Mouse (Mus musculus) neural tube, embryonic 14.5 days (tissue): ENCODE data around the gene Slc13a3. TPM values are rescaled to one million over a fixed set of nuclear protein-coding genes. Genes with fewer than 3 reads are reported as not detected.
A peak's percentile ranks its signal among the peaks of the same experiment; 100 is the strongest.
"Not testable (repeated sequence)": the region's sequence is repeated elsewhere in the genome, so short reads cannot be mapped to it uniquely, and the experiment has no call there.

Experiments
- ATAC-seq: fragments of 200-750 bp; cut with Nextera tagmentation; 2 replicates; pipeline ENCODE4 v1.8.0; 2017; ENCODE audit warnings: low read depth, mild to moderate bottlenecking, moderate TSS enrichment, moderate library complexity
- H3K27ac ChIP-seq: fragments of 300-500 bp; sonication (generic); 2 replicates; pipeline ENCODE4 v1.5.1; 2014; ENCODE audit warnings: low read depth, mild to moderate bottlenecking, control low read depth, low read length, moderate library complexity, mixed read lengths
- H3K27me3 ChIP-seq: fragments of 300-500 bp; sonication (generic); 2 replicates; pipeline ENCODE4 v1.6.1; 2014; ENCODE audit warnings: low read length; ENCODE audit not compliant: control insufficient read depth, insufficient read depth
- H3K36me3 ChIP-seq: fragments of 300-500 bp; sonication (generic); 2 replicates; pipeline ENCODE4 v1.6.1; 2014; ENCODE audit warnings: low read length, mixed read lengths; ENCODE audit not compliant: control insufficient read depth, insufficient read depth
- H3K4me1 ChIP-seq: fragments of 300-500 bp; sonication (generic); 2 replicates; pipeline ENCODE4 v1.6.1; 2014; ENCODE audit warnings: low read length; ENCODE audit not compliant: control insufficient read depth, insufficient read depth
- H3K4me2 ChIP-seq: fragments of 300-500 bp; sonication (generic); 2 replicates; pipeline ENCODE4 v1.6.1; 2014; ENCODE audit warnings: mild to moderate bottlenecking, low read depth, low read length, control low read depth
- H3K4me3 ChIP-seq: fragments of 300-500 bp; sonication (generic); 2 replicates; pipeline ENCODE4 v1.5.1; 2014; ENCODE audit warnings: low read depth, low read length, control low read depth, mixed read lengths
- H3K9ac ChIP-seq: fragments of 300-500 bp; sonication (generic); replicated peaks from 2 replicates; pipeline ENCODE4 v1.6.1; 2014; ENCODE audit warnings: low read depth, mild to moderate bottlenecking, control low read depth, low read length, mixed read lengths
- H3K9me3 ChIP-seq: fragments of 300-500 bp; sonication (generic); 2 replicates; pipeline ENCODE4 v1.6.1; 2016; ENCODE audit warnings: low read length; ENCODE audit not compliant: control insufficient read depth
- WGBS: fragments of 180-500 bp; shearing (Covaris S2); extraction: QIAGEN DNeasy Blood & Tissue Kit; methylation state at CpG from one replicate; pipeline ENCODE4 v1.1.7; 2014; 5-methylcytosine and 5-hydroxymethylcytosine counted together
- polyA plus RNA-seq: library from polyadenylated mRNA; unstranded; fragments of >200 nt; fragmentation: Nextera tagmentation; extraction: Ambion mirVana; gene quantifications from 2 replicates; pipeline ENCODE4 v1.2.1, GENCODE M21; 2014

Slc13a3 gene
- 1.3 and 2.9 TPM in 2 replicates for polyA plus RNA-seq

- no peaks in the 10 kb centered on the region for H3K36me3 ChIP-seq
- no peak within 1 kb of the TSS for H3K27ac ChIP-seq
- H3K9me3 ChIP-seq, result no peaks in the 10 kb centered on the region
- peak within 1 kb of the TSS; percentile 40 for H3K4me2 ChIP-seq
- no peak for ATAC-seq
- 0 out of 2 replicates have a peak within 1 kb of the TSS, but pooled peaks have one; percentile 4 for H3K4me3 ChIP-seq
- peaks cover 6% of the 10 kb centered on the region; the same call in 1 of the 2 replicates for H3K27me3 ChIP-seq
- 3% methylated on average over 35 of the region's 35 CpGs for WGBS
- H3K4me1 ChIP-seq, result peaks cover 8% of the 10 kb centered on the region; the same call in 1 of the 2 replicates
- H3K9ac ChIP-seq, result peak within 1 kb of the TSS; percentile 34
Observed at GRCm38 (mm10) chr2:165473003-165473402, at the start of gene Slc13a3. Slc13a3 (minus strand) TSS chr2:165473230.

- no peaks in the 10 kb centered on the region for H3K36me3 ChIP-seq
- no peaks in the 10 kb centered on the region for H3K27me3 ChIP-seq
- H3K4me2 ChIP-seq, result no peak overlapping the region
- H3K9me3 ChIP-seq, result no peaks in the 10 kb centered on the region
- WGBS, result 94% methylated on average over 20 of the region's 20 CpGs
- peaks cover 5% of the 10 kb centered on the region for H3K4me1 ChIP-seq
- H3K27ac ChIP-seq, result no peak overlapping the region
- H3K4me3 ChIP-seq, result no peak overlapping the region
- H3K9ac ChIP-seq, result no peak overlapping the region
- ATAC-seq, result no peak
Observed at GRCm38 (mm10) chr2:165515178-165515728, 42.2 kb upstream of the Slc13a3 start.

GRCm38 (mm10) chr2:165512870-165513600, 40.0 kb upstream of the Slc13a3 start:
- Histone ChIP-seq H3K27me3 (no peaks in the 10 kb centered on the region), H3K4me1 (peaks cover 5% of the 10 kb centered on the region), H3K27ac (no peak overlapping the region), H3K9ac (no peak overlapping the region), H3K4me3 (no peak overlapping the region), H3K36me3 (no peaks in the 10 kb centered on the region), H3K4me2 (no peak overlapping the region), H3K9me3 (no peaks in the 10 kb centered on the region)
- no peak for ATAC-seq
- WGBS, result 24% methylated on average over 11 of the region's 11 CpGs

GRCm38 (mm10) chr2:165512426-165512825, 39.4 kb upstream of the Slc13a3 start:
- H3K27ac ChIP-seq, result no peak overlapping the region
- H3K36me3 ChIP-seq, result no peaks in the 10 kb centered on the region
- H3K9ac ChIP-seq, result no peak overlapping the region
- peaks cover 5% of the 10 kb centered on the region for H3K4me1 ChIP-seq
- WGBS, result 9% methylated on average over 6 of the region's 7 CpGs
- no peaks in the 10 kb centered on the region for H3K9me3 ChIP-seq
- no peaks in the 10 kb centered on the region for H3K27me3 ChIP-seq
- H3K4me2 ChIP-seq, result no peak overlapping the region
- H3K4me3 ChIP-seq, result no peak overlapping the region
- ATAC-seq, result no peak

- H3K27me3 ChIP-seq, H3K4me1 ChIP-seq, H3K9ac ChIP-seq, H3K9me3 ChIP-seq, ATAC-seq, H3K4me3 ChIP-seq, H3K36me3 ChIP-seq, H3K27ac ChIP-seq, H3K4me2 ChIP-seq: not testable (repeated sequence)
- 85% methylated on average over 4 of the region's 4 CpGs for WGBS
Observed at GRCm38 (mm10) chr2:165511530-165511929, 38.5 kb upstream of the Slc13a3 start.

- not testable (repeated sequence) for ATAC-seq, H3K9me3 ChIP-seq, H3K4me3 ChIP-seq, H3K36me3 ChIP-seq, H3K9ac ChIP-seq, H3K4me2 ChIP-seq, H3K27me3 ChIP-seq, H3K27ac ChIP-seq, H3K4me1 ChIP-seq
- 65% methylated on average over 2 of the region's 2 CpGs for WGBS
Observed at GRCm38 (mm10) chr2:165510914-165511458, 38.0 kb upstream of the Slc13a3 start.

- H3K4me2 ChIP-seq, result no peak overlapping the region
- H3K36me3 ChIP-seq, result no peaks in the 10 kb centered on the region
- H3K4me3 ChIP-seq, result no peak overlapping the region
- no peaks in the 10 kb centered on the region for H3K9me3 ChIP-seq
- no peak overlapping the region for H3K27ac ChIP-seq
- peaks cover 5% of the 10 kb centered on the region for H3K4me1 ChIP-seq
- 40% methylated on average over 5 of the region's 5 CpGs for WGBS
- no peak for ATAC-seq
- no peaks in the 10 kb centered on the region for H3K27me3 ChIP-seq
- H3K9ac ChIP-seq, result no peak overlapping the region
Observed at GRCm38 (mm10) chr2:165510466-165510865, 37.4 kb upstream of the Slc13a3 start.

- H3K27ac ChIP-seq, result no peak overlapping the region
- peaks cover 5% of the 10 kb centered on the region for H3K4me1 ChIP-seq
- H3K27me3 ChIP-seq, result no peaks in the 10 kb centered on the region
- ATAC-seq, result no peak
- H3K9me3 ChIP-seq, result no peaks in the 10 kb centered on the region
- WGBS, result 80% methylated on average over 9 of the region's 9 CpGs
- no peak overlapping the region for H3K9ac ChIP-seq
- no peaks in the 10 kb centered on the region for H3K36me3 ChIP-seq
- H3K4me2 ChIP-seq, result no peak overlapping the region
- no peak overlapping the region for H3K4me3 ChIP-seq
Observed at GRCm38 (mm10) chr2:165509686-165510085, 36.7 kb upstream of the Slc13a3 start.
